Mouse (Mus musculus): ENCODE measurements around the gene Aldh6a1.

The Aldh6a1 gene

GRCm38 (mm10) chr12:84450718-84451646 is at the start of gene Aldh6a1, which contains the start of gene Lin52:
Gene Aldh6a1, minus strand, starts transcription at chr12:84451004.
Gene Lin52, plus strand, starts transcription at chr12:84451422.
- DNase-seq (ENCODE audit: low spot score), result peak; percentile 91

- no peak for DNase-seq (ENCODE audit: low spot score)
Observed at GRCm38 (mm10) chr12:84496795-84497194, 46.0 kb upstream of the Aldh6a1 start.

GRCm38 (mm10) chr12:84487324-84488056 is 36.7 kb upstream of the Aldh6a1 start:
- DNase-seq (ENCODE audit: low spot score), result no peak

- no peak for DNase-seq (ENCODE audit: low spot score)
Observed at GRCm38 (mm10) chr12:84482778-84483585, 32.2 kb upstream of the Aldh6a1 start.

- no peak for DNase-seq (ENCODE audit: low spot score)
Observed at GRCm38 (mm10) chr12:84481251-84481650, 30.4 kb upstream of the Aldh6a1 start.

GRCm38 (mm10) chr12:84478937-84479336 is 28.1 kb upstream of the Aldh6a1 start:
- no peak for DNase-seq (ENCODE audit: low spot score)

- DNase-seq (ENCODE audit: low spot score), result no peak
Observed at GRCm38 (mm10) chr12:84468701-84469100, 17.9 kb upstream of the Aldh6a1 start.

- DNase-seq (ENCODE audit: low spot score), result no peak
Observed at GRCm38 (mm10) chr12:84462856-84463255, 12.1 kb upstream of the Aldh6a1 start.

GRCm38 (mm10) chr12:84461416-84461815 is 10.6 kb upstream of the Aldh6a1 start:
- no peak for DNase-seq (ENCODE audit: low spot score)

GRCm38 (mm10) chr12:84459845-84460244 is 9.0 kb upstream of the Aldh6a1 start:
- DNase-seq (ENCODE audit: low spot score), result no peak

- DNase-seq (ENCODE audit: low spot score), result no peak
Observed at GRCm38 (mm10) chr12:84456911-84457310, 6.1 kb upstream of the Aldh6a1 start.

- DNase-seq (ENCODE audit: low spot score), result no peak
Observed at GRCm38 (mm10) chr12:84451801-84452200, 997 bp upstream of the Aldh6a1 start.

- DNase-seq (ENCODE audit: low spot score), result no peak
Observed at GRCm38 (mm10) chr12:84450351-84450717, 470 bp downstream of the Aldh6a1 start.

GRCm38 (mm10) chr12:84449887-84450286 is 917 bp downstream of the Aldh6a1 start:
- no peak for DNase-seq (ENCODE audit: low spot score)

GRCm38 (mm10) chr12:84448181-84448580 is 2.6 kb downstream of the Aldh6a1 start:
- no peak for DNase-seq (ENCODE audit: low spot score)

GRCm38 (mm10) chr12:84447386-84447785 is 3.4 kb downstream of the Aldh6a1 start:
- no peak for DNase-seq (ENCODE audit: low spot score)

GRCm38 (mm10) chr12:84442526-84442925 is 8.3 kb downstream of the Aldh6a1 start:
- DNase-seq (ENCODE audit: low spot score), result no peak

- no peak for DNase-seq (ENCODE audit: low spot score)
Observed at GRCm38 (mm10) chr12:84438697-84439096, 12.1 kb downstream of the Aldh6a1 start.

- no peak for DNase-seq (ENCODE audit: low spot score)
Observed at GRCm38 (mm10) chr12:84429825-84430224, 21.0 kb downstream of the Aldh6a1 start.

GRCm38 (mm10) chr12:84423990-84424389 is 26.8 kb downstream of the Aldh6a1 start:
- DNase-seq (ENCODE audit: low spot score), result no peak

GRCm38 (mm10) chr12:84417605-84417922 is 33.2 kb downstream of the Aldh6a1 start:
- no peak for DNase-seq (ENCODE audit: low spot score)
